Mouse (Mus musculus) liver, postnatal 0 days (tissue): ENCODE data around the gene Impad1.

Experiments
- CTCF ChIP-seq: sonication (generic); IDR thresholded peaks from 2 replicates; pipeline ENCODE4 v1.5.1; 2016; ENCODE audit warnings: antibody characterized with exemption, low read depth
- EP300 ChIP-seq: IDR thresholded peaks from 2 replicates; pipeline ENCODE4 v1.6.1; 2016; ENCODE audit warnings: antibody characterized with exemption, low read depth, mild to moderate bottlenecking

- TF ChIP-seq CTCF (no peak), EP300 (no peak)
Observed at GRCm38 (mm10) chr4:4791180-4791579, 2.0 kb downstream of the Impad1 start.
